Mouse (Mus musculus): ENCODE measurements around the gene Fam117a.
"Not testable (repeated sequence)": the region's sequence is repeated elsewhere in the genome, so short reads cannot be mapped to it uniquely, and the experiment has no call there.

The Fam117a gene

GRCm38 (mm10) chr11:95392708-95393499, 56.1 kb downstream of the Fam117a start:
- no peak for DNase-seq (ENCODE audit: low spot score)

DNA sequence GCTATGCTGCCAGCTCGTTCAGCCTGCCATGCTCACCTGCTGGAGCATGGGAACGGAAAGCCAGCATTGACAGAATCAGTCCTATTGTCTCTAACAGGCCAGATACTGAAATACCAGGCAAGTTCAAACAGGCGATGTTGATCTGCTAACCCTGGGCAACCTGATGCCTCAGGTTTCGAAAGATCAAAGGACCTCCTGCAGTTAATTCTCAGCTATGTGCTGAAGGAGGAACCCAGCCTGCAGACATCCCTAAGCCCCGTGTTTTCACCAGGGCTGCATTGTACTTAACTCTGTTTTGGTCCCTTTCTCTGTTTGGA, 56.6 kb downstream of the Fam117a start:
- DNase-seq (ENCODE audit: low spot score): no peak

- no peak for DNase-seq (ENCODE audit: low spot score)
Observed at GRCm38 (mm10) chr11:95394112-95394511, 57.3 kb downstream of the Fam117a start.

DNA sequence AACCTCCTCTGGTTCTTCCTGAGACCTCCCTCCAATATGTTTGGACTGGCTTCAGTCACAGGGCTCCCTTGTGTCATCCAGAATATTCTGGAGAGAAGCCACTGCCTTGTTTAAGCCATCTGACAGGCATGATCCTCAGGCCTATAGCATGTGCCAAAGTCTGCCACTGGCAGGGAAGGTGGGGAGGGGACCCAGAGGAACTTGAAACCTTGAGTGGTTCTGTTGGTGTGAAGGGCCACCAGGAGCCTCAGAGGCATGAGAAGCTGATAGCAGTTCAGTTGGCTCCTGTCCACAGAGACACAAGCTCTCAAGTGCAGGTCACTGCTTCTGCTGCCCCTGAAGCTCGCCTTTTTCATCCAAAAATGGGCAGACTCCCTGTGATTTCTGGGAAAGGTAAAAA, 59.7 kb downstream of the Fam117a start:
- DNase-seq (ENCODE audit: low spot score): no peak

DNA sequence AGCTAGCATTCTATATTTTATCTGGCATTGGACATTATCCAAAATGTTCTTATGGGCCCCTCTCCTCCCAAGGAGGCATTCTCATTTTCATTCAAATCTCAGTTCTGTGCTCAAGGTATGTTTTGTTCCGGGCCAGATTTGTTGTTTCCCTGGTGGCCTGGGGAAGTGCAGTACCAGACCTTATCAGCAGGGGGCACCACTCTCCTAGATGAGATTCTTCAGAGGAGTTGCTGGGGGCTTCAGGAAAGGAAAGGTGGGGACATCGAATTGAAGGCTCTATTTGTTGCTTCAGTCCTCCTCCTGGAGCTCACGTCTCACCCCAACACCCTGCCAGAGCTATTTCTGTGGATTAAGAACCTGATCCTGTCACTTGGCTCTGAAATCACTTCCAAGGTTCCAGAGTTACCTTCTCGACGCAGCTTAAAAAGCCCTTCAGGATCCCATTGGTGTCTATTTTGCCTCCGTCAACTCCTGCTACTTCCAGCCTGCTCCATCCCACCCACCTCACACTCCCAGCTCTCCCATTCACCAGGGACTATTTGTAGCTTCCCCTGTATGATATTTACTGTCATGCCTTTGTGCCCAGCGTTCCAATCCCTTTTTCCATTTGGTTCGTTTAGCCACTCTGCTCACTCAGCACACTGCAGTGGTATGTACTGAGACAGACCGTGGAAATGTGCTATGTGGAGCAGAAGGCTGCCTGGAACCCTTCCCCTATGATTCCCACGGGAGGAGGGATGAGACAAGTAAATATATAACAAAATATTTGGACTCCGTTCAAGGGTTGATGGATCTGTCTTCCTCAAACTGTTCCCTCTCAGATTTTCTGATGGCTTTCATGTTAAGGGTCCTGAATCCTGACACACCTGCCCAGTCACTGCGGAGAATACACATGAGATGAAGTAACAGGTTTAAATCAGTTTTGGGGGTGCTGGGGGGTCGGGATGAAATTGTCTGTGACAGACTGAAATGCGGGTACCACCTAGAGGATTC, 61.3 kb downstream of the Fam117a start:
- DNase-seq (ENCODE audit: low spot score): peak; percentile 81

DNA sequence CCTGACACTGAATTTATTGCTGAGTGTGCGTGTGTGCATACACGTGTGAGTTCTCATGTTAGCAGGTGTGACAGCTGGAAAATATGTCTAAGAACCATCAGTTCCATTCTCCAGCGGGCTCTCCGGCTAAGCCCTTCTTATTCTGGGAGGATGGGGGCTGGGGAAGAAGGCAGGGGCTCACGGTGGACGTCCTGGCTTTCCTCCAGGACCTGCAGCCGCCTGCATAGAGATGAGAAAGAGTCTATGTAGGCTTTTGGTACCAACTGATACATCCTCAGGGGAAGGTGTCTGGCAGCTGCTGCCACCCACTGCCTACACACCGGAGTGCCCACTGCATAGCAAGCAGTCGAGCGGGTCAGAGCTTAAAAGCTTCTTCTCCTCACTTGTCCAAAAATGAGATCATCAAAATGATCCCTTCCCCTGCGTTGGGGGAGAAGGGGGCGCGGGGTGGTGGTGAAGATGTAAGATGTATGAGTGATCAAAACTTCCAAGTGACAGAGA, 62.8 kb downstream of the Fam117a start:
- DNase-seq (ENCODE audit: low spot score): no peak

- no peak for DNase-seq (ENCODE audit: low spot score)
Observed at GRCm38 (mm10) chr11:95401568-95401967, 64.8 kb downstream of the Fam117a start.

DNA sequence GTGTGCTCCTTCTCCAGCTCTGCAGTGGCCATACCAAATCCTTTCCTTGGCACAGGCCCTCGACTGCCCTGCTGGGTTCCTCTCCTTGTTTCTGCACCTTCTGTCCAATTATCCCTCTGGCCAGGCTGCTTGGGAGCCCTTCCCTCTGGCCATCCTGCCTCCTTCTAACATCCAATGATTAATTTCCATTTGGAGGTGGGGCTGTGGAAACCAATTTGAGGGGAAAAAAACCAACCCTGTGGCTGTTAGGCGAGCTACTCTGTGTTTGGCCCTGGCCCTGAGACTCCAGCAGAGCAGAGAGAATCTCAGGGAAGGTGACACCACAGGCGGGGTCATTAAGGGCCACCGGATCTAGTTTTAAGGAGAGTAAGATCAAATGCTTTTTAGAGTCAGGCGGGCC, 65.4 kb downstream of the Fam117a start:
- DNase-seq (ENCODE audit: low spot score): no peak

DNA sequence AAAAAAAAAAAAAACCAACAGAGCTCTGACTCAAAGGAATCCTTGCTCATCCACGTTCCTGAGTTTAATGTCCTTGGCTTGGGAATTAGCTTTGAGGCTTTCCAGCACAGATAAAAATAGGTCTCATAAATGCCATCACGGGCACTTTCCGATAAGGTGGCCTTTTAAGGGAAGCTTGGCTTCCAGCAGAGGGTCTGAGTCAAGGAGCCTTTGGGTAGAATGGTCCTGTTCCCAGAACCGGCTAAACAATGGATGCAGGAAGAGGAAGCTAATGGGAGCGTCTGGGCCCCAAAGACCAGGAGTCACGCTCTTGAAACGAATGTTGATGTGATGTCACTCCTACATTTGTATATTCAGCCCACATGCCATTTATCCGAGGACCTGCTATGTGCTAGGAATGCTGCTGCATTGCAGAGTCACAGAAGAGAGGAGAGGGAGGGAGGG, 65.9 kb downstream of the Fam117a start:
- no peak for DNase-seq (ENCODE audit: low spot score)

GRCm38 (mm10) chr11:95403382-95404340, 66.8 kb downstream of the Fam117a start:
- DNase-seq (ENCODE audit: low spot score): no peak

GRCm38 (mm10) chr11:95405771-95406170, 69.0 kb downstream of the Fam117a start:
- no peak for DNase-seq (ENCODE audit: low spot score)

DNA sequence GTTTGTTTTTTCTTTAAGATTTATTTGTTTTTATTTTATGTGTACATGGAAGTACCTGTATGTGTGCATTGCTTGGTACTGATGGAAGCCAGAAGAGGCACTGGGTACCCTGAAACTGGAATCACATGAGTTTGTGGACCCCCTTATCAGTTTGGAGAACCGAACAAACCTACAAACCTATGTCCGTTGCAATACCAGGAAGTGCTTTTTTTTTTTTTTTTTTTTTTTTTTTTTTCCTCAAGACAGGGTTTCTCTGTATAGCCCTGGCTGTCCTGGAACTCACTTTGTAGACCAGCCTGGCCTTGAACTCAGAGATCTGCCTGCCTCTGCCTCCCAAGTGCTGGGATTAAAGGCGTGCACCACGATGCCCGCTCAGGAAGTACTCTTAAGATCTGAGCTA, 69.6 kb downstream of the Fam117a start:
- DNase-seq (ENCODE audit: low spot score): not testable (repeated sequence)

DNA sequence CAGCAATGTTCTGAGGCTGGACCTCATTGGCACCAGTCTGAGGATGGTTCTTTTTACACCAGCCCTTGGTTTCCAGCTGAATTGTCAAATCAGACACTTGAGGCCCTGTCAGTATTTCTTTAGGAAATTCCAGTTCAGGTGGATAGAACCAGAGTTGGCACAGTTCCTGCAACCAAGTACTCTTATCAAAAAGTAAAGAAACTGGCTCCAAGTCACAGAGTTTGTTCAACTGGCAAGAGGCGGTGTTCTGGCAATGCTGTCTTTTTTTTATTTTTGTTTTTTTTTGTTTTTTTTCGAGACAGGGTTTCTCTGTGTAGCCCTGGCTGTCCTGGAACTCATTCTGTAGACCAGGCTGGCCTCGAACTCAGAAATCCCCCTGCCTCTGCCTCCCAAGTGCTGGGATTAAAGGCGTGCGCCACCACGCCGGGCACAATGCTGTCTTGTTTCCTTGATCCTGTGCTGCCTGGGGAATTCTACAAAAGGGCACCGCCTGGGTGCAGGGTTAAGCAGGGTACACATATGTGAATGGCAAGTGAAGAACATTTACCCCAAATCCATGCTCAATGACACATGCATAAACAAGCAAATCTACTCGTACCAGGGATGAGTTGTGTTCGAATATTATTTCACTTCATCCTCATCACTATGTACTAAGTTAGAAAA, 72.8 kb downstream of the Fam117a start:
- no peak for DNase-seq (ENCODE audit: low spot score)

- DNase-seq (ENCODE audit: low spot score): no peak
Observed at GRCm38 (mm10) chr11:95411453-95412013, 74.7 kb downstream of the Fam117a start.

GRCm38 (mm10) chr11:95412615-95413014, 75.8 kb downstream of the Fam117a start:
- DNase-seq (ENCODE audit: low spot score): no peak

DNA sequence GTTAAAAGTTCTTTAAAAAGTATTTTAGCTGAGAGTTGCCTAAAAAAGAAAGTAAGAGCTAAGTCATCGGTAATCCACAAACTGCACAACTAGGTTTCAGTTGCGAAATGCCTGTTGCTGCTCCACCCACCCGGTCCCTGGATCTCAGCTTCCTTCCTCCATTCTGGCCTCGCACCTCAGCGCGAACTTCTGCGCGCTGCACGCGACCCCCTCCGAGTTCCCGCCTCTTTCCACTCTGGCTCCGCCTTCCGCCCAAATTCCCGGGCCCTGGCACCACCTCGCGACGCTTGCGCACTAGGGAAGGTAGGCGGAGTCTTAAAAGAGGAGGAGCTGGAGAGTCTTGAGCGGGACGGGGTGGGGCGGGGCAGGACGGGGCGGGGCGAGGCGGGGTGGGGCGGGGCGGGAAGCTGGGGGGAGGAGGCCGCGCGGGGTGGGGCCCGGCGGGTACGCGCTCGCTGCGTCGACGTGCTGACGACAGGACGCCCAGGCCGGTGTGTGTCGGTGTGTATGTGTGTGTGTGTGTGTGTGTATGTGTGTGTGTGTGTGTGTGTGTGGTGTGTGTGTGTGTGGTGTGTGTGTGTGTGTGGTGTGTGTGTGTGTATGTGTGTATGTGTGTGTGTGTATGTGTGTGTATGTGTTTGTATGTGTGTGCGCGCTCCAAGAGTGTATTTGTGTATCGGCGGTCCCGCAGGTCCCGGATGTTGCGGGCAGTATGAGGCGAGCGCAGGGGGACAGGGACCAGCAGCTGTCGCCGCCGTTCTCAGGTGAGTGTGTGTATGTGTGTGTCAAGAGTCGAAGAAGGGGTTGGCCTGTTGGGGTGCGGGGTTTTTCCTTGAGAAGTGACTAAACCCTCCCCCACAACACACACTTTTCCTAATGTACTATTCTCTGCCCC, 77.1 kb downstream of the Fam117a start, which contains the start of gene Spop:
Gene Spop, plus strand, starts transcription at position 440 of the 895 bp plus-strand sequence.
- DNase-seq (ENCODE audit: low spot score): peak; percentile 90

- DNase-seq (ENCODE audit: low spot score): peak; percentile 96
Observed at GRCm38 (mm10) chr11:95414536-95415161, 77.8 kb downstream of the Fam117a start.

- DNase-seq (ENCODE audit: low spot score): no peak
Observed at GRCm38 (mm10) chr11:95415931-95416330, 79.1 kb downstream of the Fam117a start.

DNA sequence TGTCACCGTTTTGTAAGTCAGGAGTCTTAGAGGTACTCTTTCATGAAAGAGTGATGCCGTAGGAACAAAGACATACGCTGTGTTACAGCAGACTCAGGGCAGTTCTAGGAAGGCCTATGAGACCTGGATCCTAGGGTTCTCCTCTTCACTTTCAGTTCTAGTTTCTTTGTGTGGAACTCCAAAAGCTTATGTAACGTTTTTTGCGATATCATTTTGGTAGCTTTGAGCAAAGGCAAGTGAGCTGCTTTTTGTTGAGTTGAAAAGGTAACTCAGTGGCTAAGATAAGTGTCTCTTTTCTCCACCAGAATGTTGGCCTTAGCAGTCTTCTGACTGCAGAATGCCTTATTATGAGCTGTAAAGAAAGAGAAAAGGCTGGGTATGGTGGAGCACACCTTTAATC, 80.5 kb downstream of the Fam117a start:
- DNase-seq (ENCODE audit: low spot score): no peak
